Mouse (Mus musculus) myocyte (in vitro differentiated cells): ENCODE data around the gene 2210408I21Rik. TPM values are rescaled to one million over a fixed set of nuclear protein-coding genes. Genes with fewer than 3 reads are reported as not detected.

Experiments used
- H3K27me3 ChIP-seq: one replicate; pipeline ENCODE4 v1.6.1; 2011; ENCODE audit not compliant: control insufficient read depth, insufficient read depth, insufficient read length
- H3K36me3 ChIP-seq: one replicate; pipeline ENCODE4 v1.6.1; 2011; ENCODE audit not compliant: control insufficient read depth, insufficient read depth
- H3K4me2 ChIP-seq: one replicate; pipeline ENCODE4 v1.6.1; 2011; ENCODE audit warnings: low read depth, control low read depth
- H3K4me3 ChIP-seq: one replicate; pipeline ENCODE4 v1.5.1; 2011; ENCODE audit warnings: mild to moderate bottlenecking, control low read depth, moderate library complexity
- H3K79me2 ChIP-seq: one replicate; pipeline ENCODE4 v1.6.1; 2011; ENCODE audit not compliant: control insufficient read depth, insufficient read depth
- H3ac ChIP-seq: one replicate; pipeline ENCODE4 v1.6.1; 2011; ENCODE audit not compliant: control insufficient read depth, insufficient read length
- CEBPB ChIP-seq: IDR thresholded peaks from 2 replicates; pipeline ENCODE4 v1.6.1; 2011; ENCODE audit warnings: mild to moderate bottlenecking, moderate library complexity; ENCODE audit not compliant: poor library complexity, insufficient read depth, severe bottlenecking
- E2F4 ChIP-seq: IDR thresholded peaks from one replicate; pipeline ENCODE4 v1.6.1; 2011; ENCODE audit warnings: mild to moderate bottlenecking, control low read depth, moderate library complexity; ENCODE audit not compliant: insufficient read depth
- MAX ChIP-seq: IDR thresholded peaks from one replicate; pipeline ENCODE4 v1.6.1; 2011; ENCODE audit warnings: low read depth, mild to moderate bottlenecking, control low read depth
- MYOD1 ChIP-seq, 3 experiments: IDR thresholded peaks; one replicate each; pipeline ENCODE4 v1.6.1; 2011; ENCODE audit warnings: control low read depth in 2 of 3, low read depth in 2 of 3, mild to moderate bottlenecking in 2 of 3, moderate library complexity in 1 of 3; ENCODE audit not compliant: insufficient read length in 2 of 3, control insufficient read depth in 1 of 3
- MYOG ChIP-seq, 3 experiments: IDR thresholded peaks; one replicate each; pipeline ENCODE4 v1.6.1; 2011; ENCODE audit warnings: control low read depth in 2 of 3, low read depth in 2 of 3, mild to moderate bottlenecking in 2 of 3; ENCODE audit not compliant: insufficient read length in 2 of 3, control insufficient read depth in 1 of 3, insufficient read depth in 1 of 3
- POLR2A ChIP-seq: IDR thresholded peaks from one replicate; pipeline ENCODE4 v1.6.1; 2011; ENCODE audit warnings: low read depth, mild to moderate bottlenecking, control low read depth, moderate library complexity; ENCODE audit not compliant: insufficient read length
- POLR2AphosphoS2 ChIP-seq: IDR thresholded peaks from one replicate; pipeline ENCODE4 v1.6.1; 2011; ENCODE audit warnings: low read depth, control low read depth; ENCODE audit not compliant: insufficient read length
- REST ChIP-seq: IDR thresholded peaks from one replicate; pipeline ENCODE4 v1.6.1; 2011; ENCODE audit warnings: mild to moderate bottlenecking, control low read depth, moderate library complexity; ENCODE audit not compliant: insufficient read depth, insufficient read length
- SRF ChIP-seq: IDR thresholded peaks from one replicate; pipeline ENCODE4 v1.6.1; 2011; ENCODE audit warnings: low read depth; ENCODE audit not compliant: control insufficient read depth, insufficient read length
- TCF12 ChIP-seq: IDR thresholded peaks from one replicate; pipeline ENCODE4 v1.6.1; 2011; ENCODE audit warnings: mild to moderate bottlenecking, control low read depth; ENCODE audit not compliant: poor library complexity, insufficient read depth, severe bottlenecking
- TCF3 ChIP-seq: IDR thresholded peaks from one replicate; pipeline ENCODE4 v1.6.1; 2011; ENCODE audit warnings: low read depth, control low read depth; ENCODE audit not compliant: insufficient read length
- USF1 ChIP-seq: IDR thresholded peaks from one replicate; pipeline ENCODE4 v1.6.1; 2011; ENCODE audit warnings: low read depth, mild to moderate bottlenecking, control low read depth, moderate library complexity
- polyA plus RNA-seq: library from polyadenylated mRNA; unstranded; fragments of >200 nt; fragmentation: generic; extraction: Trizol; gene quantifications from one replicate; pipeline ENCODE4 v1.2.1, GENCODE M21; 2012; ENCODE audit warnings: missing spikeins

2210408I21Rik gene
- polyA plus RNA-seq, 1 experiment: 1.7 TPM

DNA sequence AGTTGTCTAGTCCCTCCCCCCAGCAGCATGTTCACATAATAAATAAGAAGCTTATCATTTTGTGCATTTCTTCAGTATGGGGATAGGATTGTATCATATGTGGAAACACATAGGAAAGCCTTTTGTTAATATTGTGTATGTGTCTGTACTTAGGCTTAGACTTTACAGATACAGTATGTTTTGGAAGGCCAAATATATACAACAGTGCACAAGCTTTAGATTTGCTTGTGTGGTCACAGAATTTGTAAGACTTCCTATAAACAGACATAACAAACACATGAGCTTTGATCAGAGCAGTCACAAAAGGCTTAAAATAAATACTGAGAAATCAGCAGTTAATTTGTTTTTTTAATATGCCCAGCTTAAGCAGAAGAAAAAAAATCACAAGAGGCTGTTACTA lies 253.9 kb downstream of the 2210408I21Rik start:
- H3K36me3 ChIP-seq: no peaks in the 10 kb centered on the region
- no peaks in the 10 kb centered on the region for H3K79me2 ChIP-seq
- no peaks in the 10 kb centered on the region for H3K27me3 ChIP-seq
- no peak overlapping the region for H3ac ChIP-seq
- H3K4me3 ChIP-seq: no peak overlapping the region
- H3K4me2 ChIP-seq: no peak overlapping the region
- TF ChIP-seq POLR2A: no peak

DNA sequence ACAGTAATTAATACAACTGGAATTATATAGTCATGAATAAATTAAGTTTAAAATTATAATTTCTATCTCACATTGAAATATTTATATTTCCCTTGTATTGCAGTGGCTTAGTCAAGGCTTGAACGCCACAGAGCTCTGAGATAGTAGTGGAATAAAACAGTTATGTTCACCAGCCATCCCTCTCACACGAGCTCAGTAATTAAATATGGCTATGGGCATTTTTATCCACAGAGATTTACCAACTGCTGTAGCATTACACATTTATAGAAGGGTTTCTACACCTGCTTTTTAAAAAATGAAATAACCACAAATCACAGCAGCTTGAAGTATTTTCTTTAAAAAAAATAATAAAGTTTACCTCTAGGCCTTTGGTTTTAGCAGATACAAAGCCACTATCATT lies 261.0 kb downstream of the 2210408I21Rik start:
- Histone ChIP-seq H3K4me3 (no peak overlapping the region), H3K27me3 (no peaks in the 10 kb centered on the region), H3K36me3 (no peaks in the 10 kb centered on the region), H3ac (no peak overlapping the region), H3K4me2 (no peak overlapping the region), H3K79me2 (no peaks in the 10 kb centered on the region)
- TF ChIP-seq POLR2AphosphoS2: no peak
- TF ChIP-seq REST: no peak

DNA sequence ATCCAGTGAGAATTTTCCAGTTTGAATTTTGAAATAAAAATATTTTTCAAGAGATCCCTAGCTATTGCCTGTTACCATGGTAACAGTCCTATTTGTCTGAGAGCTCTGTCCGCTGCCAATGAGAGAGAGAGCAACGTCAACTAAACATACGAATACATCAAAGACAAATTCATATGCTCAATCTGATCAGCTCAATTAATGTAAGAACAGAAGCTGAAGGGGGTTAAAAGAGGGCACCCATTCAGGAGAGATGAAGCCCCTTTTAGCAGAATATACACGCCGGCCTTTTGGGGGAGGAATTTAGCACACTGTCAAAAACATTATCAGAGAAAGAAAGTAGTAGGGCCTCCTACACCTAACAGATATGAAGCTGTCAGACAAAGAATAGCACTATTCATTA lies 261.6 kb downstream of the 2210408I21Rik start:
- H3K27me3 ChIP-seq: no peaks in the 10 kb centered on the region
- no peak overlapping the region for H3K4me3 ChIP-seq
- TF ChIP-seq MAX (no peak), POLR2AphosphoS2 (no peak), MYOD1 (IDR thresholded peaks at IDR 0.05; ENCODE audit: control insufficient read depth in 1 of 3, insufficient read length in 2 of 3, low read depth in 2 of 3) (no peak), E2F4 (no peak), SRF (no peak), POLR2A (no peak), REST (no peak), TCF12 (no peak), TCF3 (no peak), CEBPB (no peak), USF1 (no peak)
- H3K79me2 ChIP-seq: no peaks in the 10 kb centered on the region
- H3ac ChIP-seq: no peak overlapping the region
- H3K4me2 ChIP-seq: no peak overlapping the region
- H3K36me3 ChIP-seq: no peaks in the 10 kb centered on the region

DNA sequence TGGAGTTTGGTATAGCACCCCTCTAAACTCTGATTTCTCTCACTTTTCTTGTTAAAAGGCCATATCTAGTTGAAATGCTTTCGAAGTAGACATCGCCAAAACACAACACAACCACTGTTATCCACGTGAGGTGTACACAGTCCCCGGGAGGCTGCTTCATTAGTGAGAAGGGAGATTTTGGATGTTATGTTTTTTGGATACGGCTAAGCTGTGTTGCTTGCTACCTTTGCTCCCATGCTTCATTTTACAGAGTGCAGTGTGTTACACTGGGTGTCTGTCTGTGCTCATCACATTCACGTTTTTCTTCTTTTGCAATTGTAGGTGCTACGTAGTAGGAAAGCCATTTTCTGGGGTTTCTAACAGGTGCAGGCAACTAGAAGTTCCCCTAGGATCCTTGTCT lies 262.3 kb downstream of the 2210408I21Rik start:
- no peaks in the 10 kb centered on the region for H3K36me3 ChIP-seq
- no peak overlapping the region for H3K4me3 ChIP-seq
- TF ChIP-seq MYOG (IDR thresholded peaks at IDR 0.05; ENCODE audit: control insufficient read depth in 1 of 3, insufficient read depth in 1 of 3, insufficient read length in 2 of 3, low read depth in 2 of 3) (no peak), TCF12 (no peak), MYOD1 (IDR thresholded peaks at IDR 0.05; ENCODE audit: control insufficient read depth in 1 of 3, insufficient read length in 2 of 3, low read depth in 2 of 3) (no peak), MAX (no peak), POLR2A (no peak), SRF (no peak), E2F4 (no peak), POLR2AphosphoS2 (no peak), CEBPB (no peak), USF1 (no peak), REST (no peak), TCF3 (no peak)
- H3ac ChIP-seq: no peak overlapping the region
- H3K27me3 ChIP-seq: no peaks in the 10 kb centered on the region
- no peak overlapping the region for H3K4me2 ChIP-seq
- no peaks in the 10 kb centered on the region for H3K79me2 ChIP-seq

DNA sequence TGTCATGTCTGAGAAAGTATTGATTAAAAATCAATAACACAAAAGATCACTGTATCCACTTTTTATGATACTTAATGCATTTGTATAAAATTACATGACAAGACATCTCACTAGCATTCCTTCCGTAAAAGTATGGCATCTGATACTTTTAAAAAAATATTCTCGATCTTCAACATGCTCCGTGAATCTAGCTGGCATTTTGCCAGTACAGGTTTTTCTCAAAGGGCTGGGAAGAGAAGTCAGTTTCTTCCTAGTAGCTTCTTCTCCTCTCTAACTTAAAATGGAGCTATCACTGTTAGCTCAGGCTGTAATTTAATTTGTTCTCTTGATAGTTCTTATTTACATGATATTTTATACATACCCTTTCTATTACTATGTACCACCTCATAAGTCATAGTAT lies 263.1 kb downstream of the 2210408I21Rik start:
- Histone ChIP-seq H3K4me3 (no peak overlapping the region), H3K4me2 (no peak overlapping the region), H3K79me2 (no peaks in the 10 kb centered on the region), H3K27me3 (no peaks in the 10 kb centered on the region), H3ac (no peak overlapping the region), H3K36me3 (no peaks in the 10 kb centered on the region)
- TF ChIP-seq CEBPB (no peak), POLR2A (no peak)

DNA sequence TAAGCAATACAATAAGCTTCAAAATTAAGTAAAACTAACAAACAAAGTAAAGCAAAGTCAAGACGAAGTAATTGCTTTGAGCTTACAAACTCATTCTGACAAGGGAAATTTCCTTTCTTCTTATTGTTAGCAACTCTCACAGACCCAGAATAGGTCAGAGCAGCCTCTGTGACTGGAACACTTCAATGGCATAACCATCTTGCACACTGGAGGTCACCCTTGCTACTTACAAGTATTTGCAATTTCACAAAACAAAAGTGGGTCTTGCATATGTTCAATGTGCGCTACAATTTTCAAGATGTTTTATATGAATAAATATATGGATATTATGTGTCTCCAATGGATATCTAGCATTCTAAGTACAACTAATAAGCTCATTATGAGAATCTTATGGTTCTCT lies 265.4 kb downstream of the 2210408I21Rik start:
- Histone ChIP-seq H3K36me3 (no peaks in the 10 kb centered on the region), H3K79me2 (no peaks in the 10 kb centered on the region), H3K4me3 (no peak overlapping the region), H3K4me2 (no peak overlapping the region), H3K27me3 (no peaks in the 10 kb centered on the region), H3ac (no peak overlapping the region)
- TF ChIP-seq TCF12 (no peak), CEBPB (no peak), MYOD1 (IDR thresholded peaks at IDR 0.05; ENCODE audit: control insufficient read depth in 1 of 3, insufficient read length in 2 of 3, low read depth in 2 of 3) (no peak)
